In genomic region chr16:21289528-21289927, GRCm38 (mm10) we compare ENCODE assay signal across 9 mouse cellular contexts.
A peak's percentile ranks its signal among the peaks of the same experiment; 100 is the strongest.
DNase-seq lines count a peak whose midpoint lies in the region; ATAC-seq lines count a peak whose summit lies in the region.
"Had no signal": no experiment of that assay in that cellular context is flagged by ENCODE, and none has a peak within 500 bp of the region (broad histone marks: within the 10 kb centered on the region; RNA-seq: fewer than 3 reads in every experiment).

No protein-coding gene starts in this region.

- H3K9me3 ChIP-seq in lung, embryonic 15.5 days = no peaks in the 10 kb centered on the region
- H3K9me3 ChIP-seq in neural tube, embryonic 15.5 days (replicated peaks) = no peaks in the 10 kb centered on the region

- no peak overlapping the region for H3K9ac ChIP-seq in lung, embryonic 15.5 days
- no peak overlapping the region for H3K9ac ChIP-seq in neural tube, embryonic 15.5 days (replicated peaks)
- H3K9ac ChIP-seq: liver, embryonic 14.5 days had no signal

- no peak overlapping the region for H3K4me3 ChIP-seq in lung, embryonic 15.5 days
- no peak overlapping the region for H3K4me3 ChIP-seq in neural tube, embryonic 15.5 days (replicated peaks)

- peaks cover 73% of the 10 kb centered on the region for H3K4me1 ChIP-seq in lung, embryonic 15.5 days
- H3K4me1 ChIP-seq in neural tube, embryonic 15.5 days = peaks cover 8% of the 10 kb centered on the region; the same call in 1 of the 2 replicates

- peak; percentile 40 for DNase-seq in gastrocnemius, adult 18-20 months (ENCODE audit: low spot score)
- DNase-seq in gastrocnemius, postnatal 36 days = no peak
- DNase-seq in NIH3T3 (ENCODE audit: low read depth) = peak; percentile 56
- DNase-seq in heart, postnatal 4 days = peak; percentile 26
- DNase-seq in thymus, adult 18-20 months = no peak
- DNase-seq in cerebellum, postnatal 25 days = no peak

- 20% methylated on average over 7 of the region's 7 CpGs for WGBS in lung, embryonic 15.5 days
- 84% methylated on average over 7 of the region's 7 CpGs for WGBS in neural tube, embryonic 15.5 days

- ATAC-seq in lung, embryonic 15.5 days (ENCODE audit: borderline replicate concordance, extremely low read depth, low FRiP score, low TSS enrichment) = peak; percentile 75
- ATAC-seq in neural tube, embryonic 15.5 days (ENCODE audit: low FRiP score) = no peak

- no peaks in the 10 kb centered on the region for H3K27me3 ChIP-seq in lung, embryonic 15.5 days
- H3K27me3 ChIP-seq in neural tube, embryonic 15.5 days (replicated peaks) = no peaks in the 10 kb centered on the region

- H3K27ac ChIP-seq in lung, embryonic 15.5 days = peak overlapping the region; percentile 69
- no peak overlapping the region for H3K27ac ChIP-seq in neural tube, embryonic 15.5 days (replicated peaks)
- H3K27ac ChIP-seq: liver, embryonic 14.5 days had no signal

- intact Hi-C loops in gastrocnemius, postnatal 36 days (cut with DNase I) = loop anchor here (5.0 kb wide), 1 partner anchor 37 kb away; no protein-coding TSS in a partner anchor

- no peaks in the 10 kb centered on the region for H3K36me3 ChIP-seq in lung, embryonic 15.5 days
- H3K36me3 ChIP-seq in neural tube, embryonic 15.5 days = no peaks in the 10 kb centered on the region

- no peak overlapping the region for H3K4me2 ChIP-seq in lung, embryonic 15.5 days
- no peak overlapping the region for H3K4me2 ChIP-seq in neural tube, embryonic 15.5 days

Comparison
In these comparisons a context has a peak if more than half of its experiments do, and no peak if none do; other contexts are left out.
1. DNase-seq: peak in gastrocnemius, adult 18-20 months (single experiment), NIH3T3 (single experiment) and heart, postnatal 4 days (single experiment); none in gastrocnemius, postnatal 36 days (0 of 2), thymus, adult 18-20 months (0 of 2) and cerebellum, postnatal 25 days (0 of 2).